Mouse (Mus musculus) ovary, postnatal 36 days (tissue): ENCODE measurements around the gene G2e3.

Source experiments
- DNase-seq: peaks from one replicate; pipeline ENCODE4 v3.0.0; 2022; ENCODE audit warnings: low spot score, mixed read lengths

The G2e3 gene

GRCm38 (mm10) chr12:51347988-51348697 lies at the start of gene G2e3:
TSS of gene G2e3 (plus strand) at chr12:51348061.
- peak; percentile 90 for DNase-seq

DNA sequence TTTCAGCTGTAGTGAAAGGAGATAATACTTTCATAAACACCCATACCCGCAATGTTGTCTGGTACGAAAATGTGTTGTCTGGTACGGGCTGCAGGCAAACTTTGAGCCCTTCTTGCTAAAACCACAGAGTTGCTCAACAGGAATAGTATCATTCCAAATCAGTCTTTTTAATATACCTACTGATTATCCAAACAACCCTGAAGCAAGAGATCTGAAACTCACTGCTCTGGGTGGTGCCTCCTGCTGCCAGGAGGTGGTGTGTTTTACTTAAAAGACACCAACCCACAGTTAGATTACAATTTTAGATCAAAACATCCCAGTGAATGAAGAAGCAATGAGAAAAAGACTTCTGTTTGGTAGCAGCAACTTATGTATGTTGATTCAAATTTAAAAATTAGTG lies 24.3 kb upstream of the G2e3 start:
- no peak for DNase-seq

DNA sequence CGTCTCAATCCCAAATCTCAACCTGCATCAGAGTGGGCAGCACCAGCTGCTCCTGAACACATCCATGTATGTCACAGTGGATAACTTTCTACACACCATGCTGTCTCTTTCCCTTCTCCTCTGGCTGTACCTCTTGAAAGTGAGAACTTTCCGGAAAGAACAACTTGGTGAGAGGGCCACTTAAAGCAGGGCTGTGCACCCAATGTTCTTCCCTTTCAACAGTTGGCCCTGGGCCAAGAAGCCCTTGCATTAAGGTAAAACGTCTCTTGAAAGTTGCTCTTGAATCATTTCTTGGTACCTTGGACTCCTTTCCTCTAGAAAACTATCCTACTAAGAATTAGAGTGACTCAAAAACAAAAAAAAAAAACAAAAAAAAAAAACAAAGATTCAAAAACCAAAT lies 21.0 kb upstream of the G2e3 start:
- no peak for DNase-seq

- DNase-seq, result no peak
Observed at GRCm38 (mm10) chr12:51337014-51337413, 10.8 kb upstream of the G2e3 start.

- DNase-seq, result peak; percentile 25
Observed at GRCm38 (mm10) chr12:51346121-51346520, 1.7 kb upstream of the G2e3 start.

DNA sequence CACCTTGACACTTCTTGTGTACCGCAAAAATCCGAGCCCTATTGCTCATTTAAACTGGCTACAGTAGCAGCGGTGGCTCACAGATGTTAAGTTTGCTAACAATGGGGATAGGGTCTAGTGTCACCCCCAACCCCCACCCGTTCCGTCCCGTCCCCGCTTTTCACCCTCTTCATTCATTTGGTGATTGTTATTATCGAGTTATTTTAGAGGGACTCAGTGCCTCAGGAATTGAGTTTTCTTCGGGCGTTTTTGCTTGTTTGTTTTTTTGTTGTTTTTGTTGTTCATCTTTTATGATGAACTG lies 787 bp downstream of the G2e3 start:
- no peak for DNase-seq

DNA sequence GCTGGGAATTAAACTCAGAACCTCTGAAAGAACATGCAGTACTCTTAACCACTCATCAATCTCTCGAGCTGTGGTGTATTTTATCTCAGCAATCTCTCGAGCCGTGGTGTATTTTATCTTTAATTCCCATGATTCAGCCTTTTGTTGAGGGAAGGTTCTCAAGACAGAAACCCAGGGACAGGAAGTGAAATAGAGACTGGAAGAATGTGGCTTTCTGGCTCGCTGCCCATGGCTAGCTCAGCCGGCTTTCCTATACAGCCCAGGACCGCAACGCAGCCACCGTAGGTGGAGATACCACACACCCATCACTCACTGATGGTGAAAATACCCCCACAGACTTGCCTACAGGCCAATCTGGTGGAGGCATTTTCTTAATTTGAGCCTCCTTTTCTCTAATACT lies 7.4 kb downstream of the G2e3 start:
- no peak for DNase-seq

GRCm38 (mm10) chr12:51361294-51361693 lies 13.4 kb downstream of the G2e3 start:
- DNase-seq, result no peak

GRCm38 (mm10) chr12:51362898-51363297 lies 15.0 kb downstream of the G2e3 start:
- no peak for DNase-seq

- no peak for DNase-seq
Observed at GRCm38 (mm10) chr12:51368504-51368903, 20.6 kb downstream of the G2e3 start.

DNA sequence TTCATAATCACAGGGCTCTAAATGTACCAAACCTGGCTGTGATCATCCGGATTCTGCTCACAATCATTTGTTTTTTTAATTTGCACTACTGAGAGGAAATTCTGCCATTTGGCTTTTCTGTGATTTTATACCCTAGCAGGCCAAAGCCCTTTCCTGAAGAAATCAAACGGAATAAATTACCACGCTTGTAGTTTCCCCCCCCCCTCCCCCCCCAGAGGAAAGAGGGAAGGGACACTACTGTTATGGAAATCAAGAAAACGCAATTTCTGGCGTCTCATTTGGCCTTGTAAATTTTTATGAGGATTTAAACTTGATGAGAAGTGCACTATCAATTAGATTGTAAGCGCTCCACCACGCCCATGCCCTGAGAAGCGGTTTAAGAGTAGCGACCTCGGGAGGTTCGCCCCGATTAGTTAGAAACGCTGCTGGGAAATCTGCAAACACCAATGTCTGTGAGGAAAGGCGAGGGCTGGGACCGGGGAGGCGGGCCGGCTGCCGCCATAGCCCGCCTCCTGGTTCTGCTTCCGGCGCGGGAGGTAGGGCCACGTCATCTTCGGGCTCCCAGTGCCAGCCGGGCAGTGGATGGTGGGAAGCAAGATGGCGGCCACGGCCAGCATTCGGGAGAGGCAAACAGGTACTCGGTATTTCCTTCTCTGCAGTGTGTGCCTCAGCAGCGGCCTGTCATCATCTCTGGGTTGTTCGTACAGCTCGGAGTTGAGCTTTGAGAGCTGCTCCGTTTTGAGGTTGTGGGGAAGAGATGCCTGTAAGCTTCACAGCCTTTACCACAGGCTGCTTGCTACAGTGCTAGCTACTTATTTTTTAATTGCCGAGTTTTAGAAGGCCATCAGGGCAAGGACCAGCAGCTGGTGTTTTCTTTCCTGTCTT lies 29.4 kb downstream of the G2e3 start, which contains the start of gene Scfd1:
Gene Scfd1 (plus strand): TSS at position 508 of the 885 bp plus-strand sequence.
- DNase-seq, result peak; percentile 91

DNA sequence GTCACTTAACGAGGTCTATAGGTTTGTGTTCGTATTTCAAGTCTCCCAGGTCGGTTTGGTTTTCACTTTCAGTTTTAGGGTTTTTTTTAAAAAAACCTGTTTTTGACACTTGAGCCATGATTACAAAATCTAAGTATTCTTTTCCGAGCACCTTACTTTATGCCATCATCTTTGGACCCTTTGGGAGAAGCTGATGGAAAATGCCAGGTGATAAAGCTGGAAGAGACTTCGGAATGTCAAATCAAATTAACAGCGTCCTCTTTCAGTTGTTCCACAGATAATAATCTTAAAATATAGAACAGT lies 30.0 kb downstream of the G2e3 start:
- DNase-seq, result no peak

DNA sequence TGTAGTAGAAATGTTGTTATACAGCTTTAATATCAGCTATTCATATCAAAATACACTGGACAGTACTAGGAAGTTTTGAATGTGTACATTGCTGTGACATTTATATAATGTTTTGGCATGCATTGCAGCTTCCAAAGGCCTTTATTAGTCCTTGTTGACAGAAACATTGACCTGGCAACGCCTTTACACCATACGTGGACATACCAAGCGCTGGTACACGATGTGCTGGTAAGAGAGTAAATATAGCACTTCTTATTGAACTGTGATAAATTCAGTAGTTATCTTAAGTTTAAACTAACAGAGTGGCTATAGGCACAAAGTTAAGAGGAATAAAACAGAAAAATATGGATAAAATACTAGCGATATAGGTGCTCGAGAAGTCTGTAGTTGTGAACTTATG lies 52.0 kb downstream of the G2e3 start:
- DNase-seq, result no peak

GRCm38 (mm10) chr12:51402060-51402698 lies 54.3 kb downstream of the G2e3 start:
- DNase-seq, result no peak

GRCm38 (mm10) chr12:51403987-51404586 lies 56.2 kb downstream of the G2e3 start:
- no peak for DNase-seq

GRCm38 (mm10) chr12:51411362-51411761 lies 63.5 kb downstream of the G2e3 start:
- no peak for DNase-seq
